Mouse (Mus musculus): ENCODE measurements around the gene Aff1. TPM values are rescaled to one million over a fixed set of nuclear protein-coding genes. Genes with fewer than 3 reads are reported as not detected.
A peak's percentile ranks its signal among the peaks of the same experiment; 100 is the strongest.

Aff1 gene
- polyA plus RNA-seq, 2 experiments, result 7.0 to 17.1 TPM

DNA sequence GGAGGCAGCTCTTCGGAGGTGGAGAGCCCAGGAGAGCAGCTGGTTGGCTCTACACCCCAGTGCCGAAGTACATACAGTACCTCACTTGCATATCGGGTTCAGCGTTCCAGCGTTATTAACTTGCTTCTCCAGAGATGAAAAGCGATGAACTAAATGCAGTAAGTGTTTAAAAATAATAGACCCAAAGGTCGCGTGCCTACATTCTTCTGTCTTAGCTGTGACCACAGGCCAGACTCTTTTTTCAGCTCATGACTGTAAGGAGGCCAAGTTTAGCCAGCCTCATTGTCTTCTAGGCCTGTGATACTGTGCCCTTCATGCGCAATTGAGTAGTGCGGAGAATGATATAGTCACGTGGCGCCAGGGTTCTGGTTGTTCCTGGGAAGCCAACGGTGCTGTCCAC, 83.3 kb downstream of the Aff1 start:
- no peak overlapping the region for H3K4me2 ChIP-seq (ENCODE audit: low read depth)
- no peak for DNase-seq (ENCODE audit: low read depth in 3 of 3, low spot score in 3 of 3)
- peaks cover 55 to 79% of the 10 kb centered on the region in 2 experiments for H3K4me1 ChIP-seq (replicated peaks; ENCODE audit: control insufficient read depth in 2 of 2, insufficient read depth in 2 of 2, low read length in 1 of 2)
- no peaks in the 10 kb centered on the region for H3K9me3 ChIP-seq (ENCODE audit: control insufficient read depth, low read length)
- no peaks in the 10 kb centered on the region; the same call in 1 of the 2 replicates for H3K36me3 ChIP-seq (replicated peaks; ENCODE audit: control insufficient read depth, insufficient read depth, low read depth)
- ATAC-seq (ENCODE audit: insufficient read depth), result no peak
- TF ChIP-seq CTCF (IDR thresholded peaks at IDR 0.05; ENCODE audit: low read depth), result no peak
- no peak overlapping the region for H3K9ac ChIP-seq (replicated peaks)
- H3K27me3 ChIP-seq (ENCODE audit: control insufficient read depth, insufficient read depth, low read length), result no peaks in the 10 kb centered on the region
- WGBS (ENCODE audit: insufficient replicate concordance), result 86% methylated on average over 13 of the region's 13 CpGs
- H3K4me3 ChIP-seq (ENCODE audit: insufficient read depth in 1 of 2, low read depth in 2 of 2, low read length in 2 of 2), result no peak overlapping the region
- no peak overlapping the region for H3K27ac ChIP-seq

DNA sequence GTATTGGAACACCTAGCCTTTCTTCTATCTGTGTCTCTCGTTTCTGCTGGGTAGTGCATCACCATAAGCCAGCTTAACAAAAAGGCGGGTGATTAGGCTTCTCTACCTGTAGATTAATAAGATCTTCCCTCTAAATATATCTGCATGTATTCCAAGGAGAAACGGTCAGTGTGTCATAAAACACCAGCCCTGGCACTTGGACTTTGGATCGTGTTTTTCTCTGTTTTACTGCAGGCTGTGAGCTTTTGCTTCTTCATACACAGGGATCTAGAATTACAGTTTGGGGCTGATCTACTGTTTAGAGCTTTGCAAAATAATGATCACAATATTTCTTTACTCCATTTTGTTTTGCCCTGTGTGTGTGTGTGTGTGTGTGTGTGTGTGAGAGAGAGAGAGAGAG, 84.7 kb downstream of the Aff1 start:
- no peaks in the 10 kb centered on the region for H3K27me3 ChIP-seq (ENCODE audit: control insufficient read depth, insufficient read depth, low read length)
- no peak for ATAC-seq (ENCODE audit: insufficient read depth)
- WGBS (ENCODE audit: insufficient replicate concordance), result 69% methylated on average over 4 of the region's 4 CpGs
- H3K9me3 ChIP-seq (ENCODE audit: control insufficient read depth, low read length), result no peaks in the 10 kb centered on the region
- no peak overlapping the region for H3K27ac ChIP-seq
- DNase-seq (ENCODE audit: low read depth in 3 of 3, low spot score in 3 of 3), result no peak
- H3K4me1 ChIP-seq (replicated peaks; ENCODE audit: control insufficient read depth in 2 of 2, insufficient read depth in 2 of 2, low read length in 1 of 2), result peaks cover 47 to 76% of the 10 kb centered on the region in 2 experiments
- no peak overlapping the region for H3K4me3 ChIP-seq (ENCODE audit: insufficient read depth in 1 of 2, low read depth in 2 of 2, low read length in 2 of 2)
- no peaks in the 10 kb centered on the region; the same call in 1 of the 2 replicates for H3K36me3 ChIP-seq (replicated peaks; ENCODE audit: control insufficient read depth, insufficient read depth, low read depth)
- TF ChIP-seq CTCF (IDR thresholded peaks at IDR 0.05; ENCODE audit: low read depth) (no peak), EP300 (IDR thresholded peaks at IDR 0.05; ENCODE audit: low read depth) (no peak)
- H3K9ac ChIP-seq (replicated peaks), result no peak overlapping the region
- no peak overlapping the region for H3K4me2 ChIP-seq (ENCODE audit: low read depth)

DNA sequence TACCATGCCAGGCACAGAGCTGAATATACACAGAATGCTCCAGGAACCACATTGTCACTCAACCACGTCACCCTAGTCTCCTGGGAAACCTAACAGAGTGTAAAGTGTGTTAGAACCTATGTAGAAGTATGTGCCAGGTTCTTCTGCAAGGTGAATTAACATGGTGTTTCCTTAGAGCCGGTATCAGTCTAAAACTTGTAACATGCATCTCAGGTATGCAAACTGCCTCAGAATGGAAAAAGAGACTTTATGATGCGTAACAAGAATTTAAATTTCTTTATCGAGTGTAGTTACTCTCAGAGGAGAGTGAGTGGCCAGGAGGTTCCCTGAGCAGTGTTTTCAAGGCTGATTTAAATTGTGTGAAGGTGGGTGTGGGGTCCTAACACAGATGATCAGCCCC, 85.3 kb downstream of the Aff1 start:
- Histone ChIP-seq H3K4me1 (replicated peaks; ENCODE audit: control insufficient read depth in 2 of 2, insufficient read depth in 2 of 2, low read length in 1 of 2) (peaks cover 42 to 70% of the 10 kb centered on the region in 2 experiments), H3K36me3 (replicated peaks; ENCODE audit: control insufficient read depth, insufficient read depth, low read depth) (no peaks in the 10 kb centered on the region; the same call in 1 of the 2 replicates), H3K27me3 (ENCODE audit: control insufficient read depth, insufficient read depth, low read length) (no peaks in the 10 kb centered on the region), H3K9me3 (ENCODE audit: control insufficient read depth, low read length) (no peaks in the 10 kb centered on the region), H3K9ac (replicated peaks) (no peak overlapping the region), H3K4me3 (ENCODE audit: insufficient read depth in 1 of 2, low read depth in 2 of 2, low read length in 2 of 2) (no peak overlapping the region), H3K4me2 (ENCODE audit: low read depth) (peak overlapping the region; percentile 36), H3K27ac (no peak overlapping the region)
- ATAC-seq (ENCODE audit: insufficient read depth) (no peak), DNase-seq (ENCODE audit: low read depth in 3 of 3, low spot score in 3 of 3) (no peak)
- 75% methylated on average over 4 of the region's 4 CpGs for WGBS (ENCODE audit: insufficient replicate concordance)
- TF ChIP-seq EP300 (IDR thresholded peaks at IDR 0.05; ENCODE audit: low read depth) (no peak), CTCF (IDR thresholded peaks at IDR 0.05; ENCODE audit: low read depth) (no peak)

DNA sequence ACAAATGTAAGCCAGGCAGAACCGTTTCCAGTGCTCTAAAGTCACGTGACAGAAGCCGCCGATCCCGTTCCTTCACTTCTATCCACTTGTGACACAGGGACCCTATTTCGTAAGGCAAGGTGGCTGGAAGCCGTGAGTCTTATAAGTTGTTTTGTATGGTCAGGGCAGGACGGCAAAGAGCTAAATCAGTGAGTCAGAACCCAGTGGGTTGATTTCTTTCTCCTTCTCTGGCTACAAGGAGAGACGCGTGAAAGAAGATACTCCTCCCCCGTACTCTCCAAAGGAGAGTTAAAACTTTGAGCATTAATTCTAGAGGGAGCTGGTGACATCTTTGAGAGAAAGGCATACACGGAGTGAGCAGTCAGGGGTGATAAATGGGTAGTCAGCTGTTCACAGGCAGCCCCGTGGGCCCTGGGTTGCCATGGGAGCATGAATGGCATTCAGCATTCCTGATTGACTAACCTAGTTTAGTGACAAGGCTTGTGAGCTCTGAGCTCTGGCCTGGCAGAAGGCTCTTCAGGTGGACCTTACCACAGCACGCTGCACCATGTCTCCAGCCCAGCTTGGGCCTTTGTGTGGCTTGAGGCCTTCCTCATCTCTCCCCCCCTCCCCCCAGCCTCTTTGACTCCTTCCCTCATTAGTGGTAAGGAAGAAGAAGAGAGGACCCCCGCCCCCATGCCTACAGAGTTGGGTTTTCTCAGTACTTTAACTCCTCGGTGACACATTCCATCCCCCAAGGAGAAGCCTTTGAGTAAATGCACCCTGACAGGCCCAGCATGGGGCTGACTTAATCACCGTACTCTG, 86.3 kb downstream of the Aff1 start:
- peak; percentile 29; the same call in 1 of the 2 replicates for ATAC-seq (ENCODE audit: insufficient read depth)
- no peak for DNase-seq (ENCODE audit: low read depth in 3 of 3, low spot score in 3 of 3)
- WGBS (ENCODE audit: insufficient replicate concordance), result 26% methylated on average over 17 of the region's 17 CpGs

DNA sequence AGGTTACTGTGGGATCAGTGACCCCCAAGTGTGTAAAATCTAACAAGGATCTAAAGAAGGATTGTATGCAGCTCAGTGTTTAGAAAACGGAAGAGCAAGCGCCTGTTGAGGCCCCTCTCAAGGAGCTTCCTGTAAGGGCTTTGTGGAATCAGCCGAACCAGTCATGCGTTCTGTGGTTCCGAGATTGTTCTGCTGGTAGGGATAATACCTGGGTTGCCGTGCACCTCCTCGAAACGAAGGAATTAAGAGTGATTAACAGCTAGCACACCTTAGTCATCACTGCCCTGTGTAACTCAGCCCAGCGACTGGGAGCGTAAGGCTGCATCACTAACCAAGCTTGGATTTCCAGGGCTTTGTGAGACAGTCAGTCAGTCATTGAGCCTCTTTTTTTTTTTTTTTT, 87.7 kb downstream of the Aff1 start:
- no peak overlapping the region for H3K4me2 ChIP-seq (ENCODE audit: low read depth)
- 36% methylated on average over 10 of the region's 10 CpGs for whole genome bisulfite sequencing (ENCODE audit: insufficient replicate concordance)

More for the DNA sequence above, 86.3 kb downstream of the Aff1 start:
- no peaks in the 10 kb centered on the region for H3K27me3 ChIP-seq (ENCODE audit: control insufficient read depth, insufficient read depth, low read length)
- TF ChIP-seq CTCF (IDR thresholded peaks at IDR 0.05; ENCODE audit: low read depth), result no peak
- no peak for TF ChIP-seq EP300 (IDR thresholded peaks at IDR 0.05; ENCODE audit: low read depth)
- no peak overlapping the region for H3K27ac ChIP-seq
- H3K36me3 ChIP-seq (replicated peaks; ENCODE audit: control insufficient read depth, insufficient read depth, low read depth), result peaks cover 6% of the 10 kb centered on the region
- H3K4me2 ChIP-seq (ENCODE audit: low read depth), result peak overlapping the region; percentile 36
- peak overlapping the region in 1 of 2 experiments; percentile 5; a peak in 1 of 4 replicates for H3K4me3 ChIP-seq (ENCODE audit: insufficient read depth in 1 of 2, low read depth in 2 of 2, low read length in 2 of 2)
- peaks cover 31 to 59% of the 10 kb centered on the region in 2 experiments for H3K4me1 ChIP-seq (replicated peaks; ENCODE audit: control insufficient read depth in 2 of 2, insufficient read depth in 2 of 2, low read length in 1 of 2)
- no peak overlapping the region for H3K9ac ChIP-seq (replicated peaks)
- H3K9me3 ChIP-seq (ENCODE audit: control insufficient read depth, low read length), result no peaks in the 10 kb centered on the region

More for the DNA sequence above, 87.7 kb downstream of the Aff1 start:
- H3K27ac ChIP-seq, result no peak overlapping the region
- H3K9me3 ChIP-seq (ENCODE audit: control insufficient read depth, low read length), result no peaks in the 10 kb centered on the region
- no peak for DNase-seq (ENCODE audit: low read depth in 3 of 3, low spot score in 3 of 3)
- H3K9ac ChIP-seq (replicated peaks), result no peak overlapping the region
- peaks cover 20% of the 10 kb centered on the region for H3K36me3 ChIP-seq (replicated peaks; ENCODE audit: control insufficient read depth, insufficient read depth, low read depth)
- no peak for ATAC-seq (ENCODE audit: insufficient read depth)
- no peak overlapping the region for H3K4me3 ChIP-seq (ENCODE audit: insufficient read depth in 1 of 2, low read depth in 2 of 2, low read length in 2 of 2)
- peaks cover 21 to 48% of the 10 kb centered on the region in 2 experiments for H3K4me1 ChIP-seq (replicated peaks; ENCODE audit: control insufficient read depth in 2 of 2, insufficient read depth in 2 of 2, low read length in 1 of 2)
- no peaks in the 10 kb centered on the region for H3K27me3 ChIP-seq (ENCODE audit: control insufficient read depth, insufficient read depth, low read length)
- no peak for TF ChIP-seq CTCF (IDR thresholded peaks at IDR 0.05; ENCODE audit: low read depth)
- TF ChIP-seq EP300 (IDR thresholded peaks at IDR 0.05; ENCODE audit: low read depth), result no peak

All from liver, embryonic 14.5 days (tissue).